Mouse (Mus musculus) hindbrain, embryonic 11.5 days (tissue): ENCODE measurements at regions not wholly inside any gene's neighbourhood (a gene's known extent, or its start where the extent isn't known, plus 50 kb on each side); places are given as distances from the start of the nearest gene placed in this dataset.

Experiments
- ATAC-seq: fragments of 200-750 bp; cut with Nextera tagmentation; 2 replicates; pipeline ENCODE4 v1.8.0; 2017; ENCODE audit warnings: mild to moderate bottlenecking, moderate TSS enrichment, moderate library complexity; ENCODE audit not compliant: low FRiP score
- DNase-seq: peaks from one replicate; pipeline ENCODE4 v3.0.0-alpha.2; 2015; ENCODE audit warnings: low spot score
- H3K27ac ChIP-seq: fragments of 300-500 bp; sonication (generic); 2 replicates; pipeline ENCODE4 v1.5.1; 2014; ENCODE audit warnings: mild to moderate bottlenecking, low read depth, low read length
- H3K27me3 ChIP-seq: fragments of 300-500 bp; sonication (generic); 2 replicates; pipeline ENCODE4 v1.6.1; 2014; ENCODE audit warnings: mild to moderate bottlenecking, low read length, moderate library complexity, mixed read lengths; ENCODE audit not compliant: control insufficient read depth, insufficient read depth
- H3K36me3 ChIP-seq: fragments of 300-500 bp; sonication (generic); 2 replicates; pipeline ENCODE4 v1.6.1; 2014; ENCODE audit warnings: mild to moderate bottlenecking, low read length, moderate library complexity, mixed read lengths; ENCODE audit not compliant: control insufficient read depth, insufficient read depth
- H3K4me1 ChIP-seq: fragments of 300-500 bp; sonication (generic); replicated peaks from 2 replicates; pipeline ENCODE4 v1.6.1; 2014; ENCODE audit warnings: low read length, mixed read lengths; ENCODE audit not compliant: control insufficient read depth, insufficient read depth
- H3K4me2 ChIP-seq: fragments of 300-500 bp; sonication (generic); replicated peaks from 2 replicates; pipeline ENCODE4 v1.6.1; 2014; ENCODE audit warnings: mild to moderate bottlenecking, low read depth, low read length
- H3K4me3 ChIP-seq: fragments of 300-500 bp; sonication (generic); 2 replicates; pipeline ENCODE4 v1.5.1; 2014; ENCODE audit warnings: low read depth, low read length
- H3K9ac ChIP-seq: fragments of 300-500 bp; sonication (generic); 2 replicates; pipeline ENCODE4 v1.6.1; 2014; ENCODE audit warnings: low read depth, low read length
- H3K9me3 ChIP-seq: fragments of 300-500 bp; sonication (generic); 2 replicates; pipeline ENCODE4 v1.6.1; 2016; ENCODE audit warnings: low read length; ENCODE audit not compliant: control insufficient read depth
- WGBS: fragments of 180-500 bp; shearing (Covaris S2); extraction: QIAGEN DNeasy Blood & Tissue Kit; methylation state at CpG from one replicate; pipeline ENCODE4 v1.1.7; 2014; 5-methylcytosine and 5-hydroxymethylcytosine counted together

GRCm38 (mm10) chr3:110666992-110667391 lies 416.2 kb upstream of the Prmt6 start:
- Histone ChIP-seq H3K9ac (no peak overlapping the region), H3K4me2 (no peak overlapping the region), H3K4me1 (no peaks in the 10 kb centered on the region), H3K36me3 (no peaks in the 10 kb centered on the region), H3K27me3 (no peaks in the 10 kb centered on the region), H3K4me3 (no peak overlapping the region), H3K27ac (no peak overlapping the region), H3K9me3 (no peaks in the 10 kb centered on the region)
- DNase-seq (no peak), ATAC-seq (no peak)
- WGBS = 83% methylated on average over 2 of the region's 2 CpGs

GRCm38 (mm10) chr3:110657495-110658105 lies 406.8 kb upstream of the Prmt6 start:
- no peak overlapping the region for H3K27ac ChIP-seq

GRCm38 (mm10) chr3:110626326-110626725 lies 375.5 kb upstream of the Prmt6 start:
- Histone ChIP-seq H3K9ac (no peak overlapping the region), H3K9me3 (no peaks in the 10 kb centered on the region), H3K4me1 (no peaks in the 10 kb centered on the region), H3K27me3 (no peaks in the 10 kb centered on the region), H3K4me2 (no peak overlapping the region), H3K4me3 (no peak overlapping the region), H3K27ac (no peak overlapping the region), H3K36me3 (no peaks in the 10 kb centered on the region)
- ATAC-seq (no peak), DNase-seq (no peak)
- 79% methylated on average over 3 of the region's 3 CpGs for WGBS

More at GRCm38 (mm10) chr3:110657495-110658105, 406.8 kb upstream of the Prmt6 start:
- Histone ChIP-seq H3K4me1 (no peaks in the 10 kb centered on the region), H3K36me3 (no peaks in the 10 kb centered on the region), H3K27me3 (no peaks in the 10 kb centered on the region), H3K9me3 (no peaks in the 10 kb centered on the region), H3K4me2 (no peak overlapping the region), H3K9ac (no peak overlapping the region), H3K4me3 (no peak overlapping the region)
- DNase-seq (no peak), ATAC-seq (no peak)
- WGBS = 81% methylated on average over 4 of the region's 4 CpGs

DNA sequence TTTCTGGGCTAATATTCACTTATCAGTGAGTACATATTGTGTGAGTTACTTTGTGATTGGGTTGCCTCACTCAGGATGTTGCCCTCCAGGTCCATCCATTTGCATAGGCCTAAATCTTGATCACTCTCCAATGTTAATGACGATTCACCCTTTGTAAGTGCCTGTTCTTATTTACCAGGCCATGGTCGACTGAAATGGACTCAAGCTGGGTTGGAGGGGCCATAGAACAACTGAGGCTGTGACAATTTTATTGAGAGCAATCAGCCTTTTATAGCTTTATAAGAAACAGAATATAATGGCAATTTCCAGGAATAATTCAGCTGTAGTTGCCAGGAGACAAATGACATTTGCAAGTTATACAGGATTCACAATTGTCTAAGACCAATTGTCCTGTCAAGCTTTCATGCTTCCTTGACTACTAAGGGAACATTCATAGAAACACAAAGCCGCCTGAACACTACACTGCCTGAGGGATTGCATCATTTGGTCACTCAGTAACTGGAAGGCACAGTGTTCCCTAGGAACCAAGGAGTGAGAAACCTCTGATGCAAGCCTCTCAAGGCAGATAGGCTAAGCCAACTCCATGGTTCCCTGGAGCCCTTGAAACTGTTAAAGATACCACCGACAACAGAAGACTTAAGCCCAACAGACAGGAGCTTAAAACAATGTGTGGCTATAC lies 348.5 kb upstream of the Prmt6 start:
- Histone ChIP-seq H3K27me3 (no peaks in the 10 kb centered on the region), H3K4me1 (no peaks in the 10 kb centered on the region), H3K9me3 (no peaks in the 10 kb centered on the region), H3K9ac (no peak overlapping the region), H3K4me3 (no peak overlapping the region), H3K27ac (no peak overlapping the region), H3K4me2 (no peak overlapping the region), H3K36me3 (no peaks in the 10 kb centered on the region)
- ATAC-seq = peak; percentile 72
- DNase-seq = peak; percentile 11
- WGBS = 43% methylated on average over 4 of the region's 4 CpGs

DNA sequence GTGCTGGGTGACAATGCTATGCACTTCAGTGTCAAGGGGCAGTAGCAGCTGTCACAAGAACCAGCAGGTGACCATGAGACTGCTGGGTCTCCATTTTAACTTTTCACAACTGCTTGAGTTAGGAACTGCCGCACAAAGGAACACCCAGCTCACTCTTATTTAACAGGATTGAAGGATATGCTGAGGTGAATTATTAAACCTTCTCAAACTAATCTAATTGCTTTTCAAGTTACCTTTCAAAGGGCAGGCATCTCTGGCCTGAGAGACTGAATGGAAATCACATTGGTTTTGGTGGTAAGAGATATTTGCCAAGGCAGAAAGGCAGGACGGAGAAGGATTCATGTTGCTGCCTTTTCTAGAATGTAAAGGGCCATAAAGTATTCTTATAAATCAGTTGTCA lies 332.0 kb upstream of the Prmt6 start:
- DNase-seq (no peak), ATAC-seq (no peak)
- H3K9me3 ChIP-seq = no peaks in the 10 kb centered on the region
- no peaks in the 10 kb centered on the region for H3K4me1 ChIP-seq
- H3K36me3 ChIP-seq = no peaks in the 10 kb centered on the region
- WGBS = 44% methylated on average over 2 of the region's 2 CpGs
- no peak overlapping the region for H3K9ac ChIP-seq
- no peak overlapping the region for H3K4me3 ChIP-seq
- H3K27ac ChIP-seq = no peak overlapping the region
- H3K27me3 ChIP-seq = no peaks in the 10 kb centered on the region
- H3K4me2 ChIP-seq = no peak overlapping the region

DNA sequence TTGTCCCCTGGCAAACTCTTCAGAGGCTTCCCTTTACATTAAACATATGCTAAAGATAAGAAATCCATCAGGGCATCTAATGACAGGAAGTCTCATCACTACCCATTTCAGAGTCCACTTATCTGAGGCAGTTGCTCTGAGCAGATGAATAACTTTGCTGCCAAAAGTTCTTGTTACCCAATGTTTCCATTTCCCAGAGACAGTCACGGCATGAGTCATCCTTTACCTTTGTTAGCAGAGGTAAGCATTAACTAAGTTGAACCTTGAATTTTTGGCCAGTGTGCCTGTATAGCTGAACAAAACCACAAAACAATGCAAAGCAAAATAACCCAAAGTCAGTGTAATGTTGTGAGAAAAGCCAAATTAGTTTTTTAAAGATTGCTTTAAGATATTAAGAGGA lies 328.5 kb upstream of the Prmt6 start:
- no peak for ATAC-seq
- Histone ChIP-seq H3K36me3 (no peaks in the 10 kb centered on the region), H3K27me3 (no peaks in the 10 kb centered on the region), H3K9me3 (no peaks in the 10 kb centered on the region), H3K9ac (no peak overlapping the region), H3K27ac (no peak overlapping the region), H3K4me1 (no peaks in the 10 kb centered on the region), H3K4me3 (no peak overlapping the region), H3K4me2 (no peak overlapping the region)
- WGBS = 59% methylated on average over 1 of the region's 1 CpGs
- DNase-seq = no peak

- H3K4me2 ChIP-seq = no peak overlapping the region
- H3K4me3 ChIP-seq = no peak overlapping the region
- H3K27me3 ChIP-seq = no peaks in the 10 kb centered on the region
- no peak overlapping the region for H3K9ac ChIP-seq
- no peak overlapping the region for H3K27ac ChIP-seq
- DNase-seq (no peak), ATAC-seq (no peak)
- no peaks in the 10 kb centered on the region for H3K4me1 ChIP-seq
- no peaks in the 10 kb centered on the region for H3K9me3 ChIP-seq
- no peaks in the 10 kb centered on the region for H3K36me3 ChIP-seq
- 83% methylated on average over 4 of the region's 4 CpGs for WGBS
Observed at GRCm38 (mm10) chr3:110567187-110567586, 316.4 kb upstream of the Prmt6 start.

GRCm38 (mm10) chr3:110547326-110547725 lies 296.5 kb upstream of the Prmt6 start:
- DNase-seq (no peak), ATAC-seq (no peak)
- Histone ChIP-seq H3K4me3 (no peak overlapping the region), H3K27ac (no peak overlapping the region), H3K9me3 (no peaks in the 10 kb centered on the region), H3K9ac (no peak overlapping the region), H3K36me3 (no peaks in the 10 kb centered on the region), H3K4me2 (no peak overlapping the region), H3K27me3 (no peaks in the 10 kb centered on the region), H3K4me1 (no peaks in the 10 kb centered on the region)
- WGBS = 87% methylated on average over 4 of the region's 4 CpGs

- Histone ChIP-seq H3K27ac (no peak overlapping the region), H3K4me1 (no peaks in the 10 kb centered on the region), H3K4me2 (no peak overlapping the region), H3K9ac (no peak overlapping the region), H3K9me3 (no peaks in the 10 kb centered on the region), H3K4me3 (no peak overlapping the region), H3K36me3 (no peaks in the 10 kb centered on the region), H3K27me3 (no peaks in the 10 kb centered on the region)
- ATAC-seq (no peak), DNase-seq (no peak)
- 75% methylated on average over 2 of the region's 2 CpGs for WGBS
Observed at GRCm38 (mm10) chr3:110538275-110538674, 287.5 kb upstream of the Prmt6 start.
